Mouse (Mus musculus) liver, adult 2 months (tissue): ENCODE measurements at regions not wholly inside any gene's neighbourhood (a gene's known extent, or its start where the extent isn't known, plus 50 kb on each side); places are given as distances from the start of the nearest gene placed in this dataset.

Source experiments
- CTCF ChIP-seq: fragments of 200-500 bp; IDR thresholded peaks from 2 replicates; pipeline ENCODE4 v1.5.1; 2011; ENCODE audit warnings: low read depth, low read length, control low read depth
- POLR2A ChIP-seq: fragments of 200-500 bp; IDR thresholded peaks from 2 replicates; pipeline ENCODE4 v1.6.1; 2011; ENCODE audit warnings: low read length, control low read depth; ENCODE audit not compliant: insufficient read depth; ENCODE audit errors: extremely low read depth

DNA sequence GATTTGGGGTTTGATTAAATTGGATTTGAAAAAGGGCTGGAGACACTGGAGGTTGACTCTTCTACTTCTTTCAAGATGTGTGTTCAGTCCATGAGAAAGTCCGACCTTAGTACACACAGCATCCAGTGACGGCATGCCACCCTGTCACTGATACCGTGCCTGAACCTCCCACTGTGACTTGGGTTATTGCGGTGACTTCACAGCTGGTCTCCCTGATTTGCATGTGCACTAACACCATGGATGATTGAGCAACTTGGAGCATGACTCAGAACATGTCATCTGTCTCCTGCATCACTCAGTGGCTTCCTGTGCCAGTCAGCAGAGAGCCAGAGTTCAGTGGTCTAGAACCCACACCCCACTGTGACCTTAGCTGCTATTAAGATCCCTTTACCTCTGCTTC, 208.3 kb downstream of the Rnf144a start:
- TF ChIP-seq POLR2A (no peak), CTCF (no peak)
